Mouse (Mus musculus) bone marrow, adult 2 months (tissue): ENCODE data around the gene Slc26a3.

Experiments
- CTCF ChIP-seq: fragments of 200-500 bp; IDR thresholded peaks from 2 replicates; pipeline ENCODE4 v1.5.1; 2011; ENCODE audit warnings: low read length, control low read depth; ENCODE audit not compliant: control insufficient read depth, insufficient read depth
- POLR2A ChIP-seq: fragments of 200-500 bp; IDR thresholded peaks from 2 replicates; pipeline ENCODE4 v1.6.1; 2011; ENCODE audit warnings: low read depth, mild to moderate bottlenecking, control low read depth, low read length, borderline replicate concordance; ENCODE audit not compliant: control insufficient read depth

- TF ChIP-seq CTCF (no peak), POLR2A (no peak)
These were observed 13.4 kb upstream of the Slc26a3 start for GRCm38 (mm10) chr12:31377241-31377640.
